Mouse (Mus musculus) testis, adult 2 months (tissue): Measurements from ENCODE around the gene Kcnj8.

Source experiments
- CTCF ChIP-seq: fragments of 200-500 bp; IDR thresholded peaks from 2 replicates; pipeline ENCODE4 v1.5.1; 2012; ENCODE audit warnings: low read depth, mild to moderate bottlenecking, inconsistent platforms, low read length, moderate library complexity; ENCODE audit not compliant: control insufficient read depth, insufficient read depth, insufficient replicate concordance
- POLR2A ChIP-seq: fragments of 200-500 bp; IDR thresholded peaks from 2 replicates; pipeline ENCODE4 v1.6.1; 2012; ENCODE audit warnings: low read depth, mild to moderate bottlenecking, inconsistent platforms, low read length, moderate library complexity; ENCODE audit not compliant: control insufficient read depth

- no peak for TF ChIP-seq CTCF
- TF ChIP-seq POLR2A = no peak
These were observed 1.2 kb downstream of the Kcnj8 start for GRCm38 (mm10) chr6:142570046-142570770.
